Mouse (Mus musculus) cerebellum, adult (tissue): Measurements from ENCODE around the gene Mnt.
"Not testable (repeated sequence)": the region's sequence is repeated elsewhere in the genome, so short reads cannot be mapped to it uniquely, and the experiment has no call there.

Source experiments
- ATAC-seq: cut with Nextera tagmentation; 2 replicates; pipeline ENCODE4 v1.9.2; 2017; ENCODE audit warnings: mild to moderate bottlenecking, moderate library complexity, mixed read lengths; ENCODE audit not compliant: insufficient number of reproducible peaks, low FRiP score, low TSS enrichment

Gene Mnt

DNA sequence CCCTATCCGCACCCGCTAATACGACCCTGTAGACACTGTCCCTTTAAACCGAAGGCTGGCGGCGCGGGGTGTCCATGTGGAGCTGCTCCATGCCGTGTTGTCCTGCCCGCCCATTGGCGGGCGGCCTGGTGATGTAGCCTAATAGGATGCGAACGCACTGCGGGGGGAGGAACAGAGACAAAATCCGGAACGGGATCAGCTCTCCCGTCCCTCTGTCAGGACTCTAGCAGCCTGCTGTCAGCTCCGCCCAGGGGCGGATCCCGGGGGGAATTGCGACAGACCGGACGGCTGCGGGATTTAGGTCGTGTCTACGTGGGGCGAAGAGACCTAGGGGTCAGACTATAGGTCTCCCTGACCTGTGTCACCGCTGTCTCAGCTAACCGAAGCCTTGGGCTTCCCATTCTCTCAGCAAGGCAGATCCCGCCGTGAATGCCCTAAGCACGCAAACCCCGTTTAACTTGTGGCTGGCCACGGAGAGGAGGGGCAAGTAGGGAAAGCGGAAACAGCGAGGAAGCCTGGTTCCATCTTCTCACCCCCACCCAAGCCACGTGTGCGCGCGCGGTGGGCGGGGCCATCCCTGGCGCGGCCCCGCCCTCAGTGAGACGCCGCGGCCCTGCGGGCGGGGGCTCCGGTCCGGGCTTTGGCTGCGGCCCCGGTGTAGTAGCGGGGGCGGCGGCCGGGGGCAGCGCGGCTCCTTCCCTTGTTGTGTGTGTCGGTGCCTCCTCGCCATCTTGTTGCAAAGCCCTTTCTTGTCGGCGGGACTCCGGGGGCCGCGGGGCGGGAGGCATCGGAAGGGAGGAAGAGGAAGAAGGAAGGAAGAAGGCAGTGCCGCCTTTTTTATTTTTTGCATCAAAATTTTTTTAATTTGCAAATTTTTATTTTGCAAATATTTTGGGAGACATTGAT lies at the start of gene Mnt:
TSS of gene Mnt (plus strand) at position 665 of the 906 bp plus-strand sequence.
- ATAC-seq = peak; percentile 77

- no peak for ATAC-seq
Measured at GRCm38 (mm10) chr11:74792874-74793273, 37.8 kb upstream of the Mnt start.

GRCm38 (mm10) chr11:74800658-74801057 lies 30.1 kb upstream of the Mnt start:
- no peak for ATAC-seq

- no peak for ATAC-seq
Measured at GRCm38 (mm10) chr11:74804081-74804627, 26.6 kb upstream of the Mnt start.

GRCm38 (mm10) chr11:74807246-74807882 lies 23.4 kb upstream of the Mnt start:
- no peak for ATAC-seq

GRCm38 (mm10) chr11:74808251-74808853 lies 22.4 kb upstream of the Mnt start:
- no peak for ATAC-seq

DNA sequence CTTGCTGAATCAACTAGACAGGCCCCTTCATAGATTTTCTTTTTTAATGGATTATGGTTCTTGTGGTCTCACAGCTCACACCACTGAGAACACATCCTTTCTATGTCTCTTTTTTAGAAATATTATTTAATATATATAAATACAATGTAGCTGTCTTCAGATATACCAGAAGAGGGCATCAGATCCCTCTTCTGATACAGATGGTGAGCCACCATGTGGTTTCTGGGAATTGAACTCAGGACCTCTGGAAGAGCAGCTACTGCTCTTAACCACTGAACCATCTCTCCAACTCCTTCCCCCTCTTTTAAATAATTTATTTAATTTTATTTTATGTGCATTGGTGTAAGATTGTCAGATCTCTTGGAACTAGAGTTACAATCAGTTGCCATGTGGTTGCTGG lies 20.6 kb upstream of the Mnt start:
- no peak for ATAC-seq

DNA sequence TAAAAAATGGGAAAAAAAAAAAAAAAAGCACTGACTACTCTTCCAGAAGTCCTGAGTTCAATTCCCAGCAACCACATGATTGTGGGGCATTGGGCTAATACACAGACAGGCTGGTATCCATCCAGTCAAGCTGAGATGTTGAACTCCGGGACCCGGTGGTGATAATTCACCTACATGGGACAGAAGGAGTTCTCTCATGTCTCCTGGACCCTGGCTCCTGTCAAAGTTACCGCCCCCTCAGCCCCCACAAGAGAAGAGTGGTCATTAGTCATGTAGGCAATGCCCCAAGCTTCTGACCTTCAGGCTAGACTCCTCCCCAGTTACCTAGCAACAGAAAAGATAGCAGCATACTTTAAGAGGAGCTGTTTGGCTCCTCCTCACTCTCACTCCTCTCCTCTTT lies 19.7 kb upstream of the Mnt start:
- ATAC-seq = not testable (repeated sequence)

GRCm38 (mm10) chr11:74811538-74811937 lies 19.2 kb upstream of the Mnt start:
- ATAC-seq = no peak

GRCm38 (mm10) chr11:74815795-74816194 lies 14.9 kb upstream of the Mnt start:
- no peak for ATAC-seq

DNA sequence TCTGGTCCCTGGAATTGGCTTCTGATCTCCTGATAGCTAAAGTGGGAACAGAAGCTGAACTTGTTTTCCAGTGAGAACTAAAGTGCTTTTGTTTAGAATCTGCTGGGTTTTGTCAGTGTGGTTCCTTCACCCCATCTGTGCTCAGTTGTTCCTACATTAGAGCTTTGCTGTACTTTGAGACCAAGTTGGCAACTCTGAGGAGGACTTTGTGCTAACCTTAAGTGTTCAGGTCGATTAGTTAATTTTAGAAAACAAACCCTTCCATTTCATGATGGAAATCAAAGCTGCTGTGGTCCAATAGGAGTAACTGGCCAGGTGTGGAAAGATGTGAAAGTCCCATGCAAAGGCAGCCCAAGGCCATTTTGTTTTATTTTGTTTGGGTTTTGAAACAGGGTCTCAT lies 9.8 kb upstream of the Mnt start:
- ATAC-seq = no peak

DNA sequence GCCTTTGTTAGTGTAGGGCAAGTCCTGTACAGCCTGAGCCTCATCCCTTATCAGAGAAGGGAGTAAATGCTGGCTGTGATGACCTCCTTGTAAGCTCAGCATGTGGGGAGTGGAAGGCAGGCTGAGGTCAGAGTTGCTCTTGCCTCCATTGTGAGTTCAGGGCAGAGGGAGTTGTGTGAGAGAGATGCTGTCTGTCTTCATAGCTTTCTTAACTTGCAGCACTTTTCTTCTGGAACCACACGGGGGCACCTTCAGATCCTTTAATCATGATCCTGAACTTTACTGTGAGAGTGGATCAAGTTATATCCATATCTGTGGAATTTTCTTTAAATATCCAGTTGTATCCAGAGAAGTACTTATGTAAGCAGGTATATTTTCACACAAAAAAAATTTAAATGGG lies 9.3 kb upstream of the Mnt start:
- ATAC-seq = no peak

DNA sequence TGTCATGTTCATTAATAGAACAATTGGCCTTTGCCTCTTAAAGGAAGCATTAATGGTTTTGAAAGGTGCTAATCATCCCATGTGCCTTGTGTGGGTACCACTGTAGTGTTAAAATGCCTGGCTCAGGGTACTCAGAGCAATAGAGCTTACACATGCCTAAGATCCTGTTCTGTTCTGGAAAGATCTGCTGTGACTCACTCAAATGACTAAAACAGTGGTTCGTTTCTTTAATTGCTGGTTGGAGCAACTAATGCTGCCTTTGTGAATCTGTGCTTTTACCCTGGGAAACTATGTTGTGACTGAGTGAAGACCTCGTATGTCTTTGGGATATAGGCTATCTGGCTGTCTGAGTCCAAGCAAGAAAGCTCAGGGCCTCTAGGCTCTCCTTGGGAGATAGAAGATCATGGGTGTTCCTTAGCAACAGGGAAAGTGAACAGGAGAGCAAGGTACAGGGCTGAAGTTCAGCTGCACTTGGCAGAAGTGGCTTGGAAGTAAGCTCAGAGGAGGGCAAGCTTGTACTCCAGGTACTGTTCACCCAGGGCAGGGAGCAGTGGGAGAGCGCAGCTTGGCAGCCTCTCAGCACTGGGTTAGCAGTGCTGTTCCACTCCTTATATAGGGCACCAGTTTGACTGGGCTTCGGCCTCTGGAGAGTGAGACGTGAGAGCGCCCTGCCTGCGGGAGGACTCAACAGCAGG lies 7.8 kb upstream of the Mnt start:
- no peak for ATAC-seq

GRCm38 (mm10) chr11:74826151-74826550 lies 4.6 kb upstream of the Mnt start:
- no peak for ATAC-seq

DNA sequence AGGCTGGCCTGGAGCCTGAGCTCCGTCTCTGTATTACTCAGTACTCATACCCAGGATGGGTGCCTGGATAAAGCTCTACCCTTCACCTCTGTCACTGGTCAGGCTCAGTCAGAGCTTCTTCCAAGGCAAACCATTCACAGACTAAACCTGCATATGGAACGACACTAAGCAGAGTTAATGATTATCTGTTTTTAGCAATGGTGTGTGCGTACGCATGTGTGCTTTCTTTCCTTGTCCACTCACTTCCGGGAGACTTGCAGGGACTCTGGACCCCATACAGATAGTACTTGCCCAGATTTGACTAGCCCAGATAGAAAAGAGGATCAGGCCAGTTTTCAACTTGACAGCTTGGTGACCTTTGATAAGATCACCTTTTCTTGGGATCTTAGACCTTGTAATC lies 4.0 kb upstream of the Mnt start:
- ATAC-seq = no peak

DNA sequence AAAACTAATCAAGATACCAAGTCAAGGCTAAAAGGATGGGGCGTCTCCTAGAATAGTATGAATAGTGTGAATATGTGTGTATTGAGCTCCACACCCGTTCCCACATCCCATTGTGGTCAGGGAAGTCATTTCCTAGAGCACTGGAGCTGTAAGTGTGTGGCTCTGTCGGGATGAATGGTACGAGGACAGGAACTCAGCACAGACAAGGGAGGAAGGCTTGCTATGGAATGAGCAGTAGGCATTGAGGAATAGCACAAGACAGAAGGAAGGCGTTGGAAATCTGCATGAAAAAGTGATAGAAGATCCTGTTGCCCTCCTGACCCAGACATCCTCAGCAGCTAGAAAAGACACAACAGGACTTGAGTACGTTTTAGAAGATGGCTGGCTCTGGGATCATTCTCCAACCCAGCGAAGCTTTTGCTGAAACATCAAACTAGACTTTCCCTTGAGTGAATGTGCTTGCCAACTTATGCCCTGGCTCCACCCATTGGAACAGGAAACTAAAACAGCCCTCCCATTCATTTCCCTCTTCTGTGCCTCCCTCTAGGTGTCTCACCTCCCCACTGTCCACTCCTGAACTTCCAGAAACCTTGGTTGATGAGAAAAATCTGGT lies 2.8 kb upstream of the Mnt start:
- no peak for ATAC-seq

DNA sequence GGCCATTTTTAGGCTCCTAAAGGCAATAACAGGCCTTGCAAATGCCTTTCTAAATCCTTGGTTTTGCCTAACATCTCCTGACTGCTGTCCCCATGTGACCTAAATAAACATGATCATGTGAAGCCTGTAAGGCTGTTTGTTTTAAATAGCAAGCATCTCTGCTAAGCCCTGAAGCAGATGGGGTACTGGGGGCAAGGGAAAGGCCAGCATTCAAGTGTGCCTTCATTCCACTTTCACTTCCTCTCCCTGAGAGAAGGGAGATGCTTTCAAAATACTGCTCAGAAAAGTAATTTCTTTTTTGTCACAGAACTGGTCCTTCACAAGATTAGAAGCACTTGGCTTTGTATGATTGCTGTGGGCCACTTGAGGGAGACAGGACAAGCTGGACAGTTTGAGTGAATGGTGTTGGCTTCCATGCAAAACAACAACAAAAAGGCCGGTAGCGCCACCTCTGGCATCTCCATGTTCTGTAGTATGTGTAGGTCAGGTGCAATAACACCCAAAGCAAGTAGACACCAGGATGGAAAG lies 2.3 kb upstream of the Mnt start:
- no peak for ATAC-seq

DNA sequence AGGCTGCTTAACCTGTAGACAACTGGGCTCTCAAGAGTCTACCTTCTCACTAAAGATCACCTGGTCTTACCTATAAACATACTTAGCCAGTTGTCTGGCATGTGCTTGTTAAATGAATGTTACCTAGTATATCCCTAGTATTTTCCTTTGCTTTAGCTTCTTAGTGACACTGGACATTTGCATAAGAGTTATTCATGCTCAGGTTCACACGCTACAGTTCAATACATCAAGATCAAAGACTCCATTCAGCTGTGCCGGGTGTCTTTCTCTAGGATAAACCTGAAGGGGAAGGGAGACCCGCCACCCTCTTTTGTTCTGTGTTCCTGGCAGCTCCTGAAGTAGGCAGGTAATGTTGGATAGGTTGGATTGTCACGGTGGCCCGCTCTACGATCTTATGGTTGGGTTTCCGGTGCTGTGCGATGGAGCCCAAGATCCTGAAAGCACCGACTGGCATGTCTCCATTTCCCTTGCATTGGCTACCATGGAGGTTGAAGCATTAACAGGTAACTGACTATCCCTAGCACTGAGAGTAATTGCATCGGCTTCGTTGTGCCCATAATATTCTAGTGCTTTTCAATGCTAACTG lies 1.7 kb upstream of the Mnt start:
- ATAC-seq = no peak

GRCm38 (mm10) chr11:74829812-74830211 lies 908 bp upstream of the Mnt start:
- peak; percentile 21 for ATAC-seq
